Mouse (Mus musculus) hindbrain, embryonic 11.5 days (tissue): ENCODE measurements around the gene Rhoj. TPM values are rescaled to one million over a fixed set of nuclear protein-coding genes. Genes with fewer than 3 reads are reported as not detected.

Source experiments
- ATAC-seq: fragments of 200-750 bp; cut with Nextera tagmentation; 2 replicates; pipeline ENCODE4 v1.8.0; 2017; ENCODE audit warnings: mild to moderate bottlenecking, moderate TSS enrichment, moderate library complexity; ENCODE audit not compliant: low FRiP score
- DNase-seq: peaks from one replicate; pipeline ENCODE4 v3.0.0-alpha.2; 2015; ENCODE audit warnings: low spot score
- H3K27ac ChIP-seq: fragments of 300-500 bp; sonication (generic); 2 replicates; pipeline ENCODE4 v1.5.1; 2014; ENCODE audit warnings: mild to moderate bottlenecking, low read depth, low read length
- H3K27me3 ChIP-seq: fragments of 300-500 bp; sonication (generic); 2 replicates; pipeline ENCODE4 v1.6.1; 2014; ENCODE audit warnings: mild to moderate bottlenecking, low read length, moderate library complexity, mixed read lengths; ENCODE audit not compliant: control insufficient read depth, insufficient read depth
- H3K36me3 ChIP-seq: fragments of 300-500 bp; sonication (generic); 2 replicates; pipeline ENCODE4 v1.6.1; 2014; ENCODE audit warnings: mild to moderate bottlenecking, low read length, moderate library complexity, mixed read lengths; ENCODE audit not compliant: control insufficient read depth, insufficient read depth
- H3K4me1 ChIP-seq: fragments of 300-500 bp; sonication (generic); replicated peaks from 2 replicates; pipeline ENCODE4 v1.6.1; 2014; ENCODE audit warnings: low read length, mixed read lengths; ENCODE audit not compliant: control insufficient read depth, insufficient read depth
- H3K4me2 ChIP-seq: fragments of 300-500 bp; sonication (generic); replicated peaks from 2 replicates; pipeline ENCODE4 v1.6.1; 2014; ENCODE audit warnings: mild to moderate bottlenecking, low read depth, low read length
- H3K4me3 ChIP-seq: fragments of 300-500 bp; sonication (generic); 2 replicates; pipeline ENCODE4 v1.5.1; 2014; ENCODE audit warnings: low read depth, low read length
- H3K9ac ChIP-seq: fragments of 300-500 bp; sonication (generic); 2 replicates; pipeline ENCODE4 v1.6.1; 2014; ENCODE audit warnings: low read depth, low read length
- H3K9me3 ChIP-seq: fragments of 300-500 bp; sonication (generic); 2 replicates; pipeline ENCODE4 v1.6.1; 2016; ENCODE audit warnings: low read length; ENCODE audit not compliant: control insufficient read depth
- WGBS: fragments of 180-500 bp; shearing (Covaris S2); extraction: QIAGEN DNeasy Blood & Tissue Kit; methylation state at CpG from one replicate; pipeline ENCODE4 v1.1.7; 2014; 5-methylcytosine and 5-hydroxymethylcytosine counted together
- polyA plus RNA-seq: library from polyadenylated mRNA; unstranded; fragments of >200 nt; fragmentation: Nextera tagmentation; extraction: Ambion mirVana; gene quantifications from 2 replicates; pipeline ENCODE4 v1.2.1, GENCODE M21; 2014

The Rhoj gene
- polyA plus RNA-seq = 36.1 and 42.6 TPM in 2 replicates

GRCm38 (mm10) chr12:75307961-75308951 lies at the start of gene Rhoj:
Rhoj (plus strand) TSS chr12:75308322.
- Histone ChIP-seq H3K27ac (peak within 1 kb of the TSS; percentile 75), H3K27me3 (no peaks in the 10 kb centered on the region), H3K9ac (peak within 1 kb of the TSS; percentile 73), H3K9me3 (no peaks in the 10 kb centered on the region), H3K4me3 (peak within 1 kb of the TSS; percentile 43), H3K4me1 (no peaks in the 10 kb centered on the region), H3K36me3 (no peaks in the 10 kb centered on the region), H3K4me2 (peak within 1 kb of the TSS; percentile 87)
- ATAC-seq (peak; percentile 90), DNase-seq (peak; percentile 75)
- WGBS = under 1% methylated on average over 32 of the region's 34 CpGs

- Histone ChIP-seq H3K9me3 (no peaks in the 10 kb centered on the region), H3K27me3 (no peaks in the 10 kb centered on the region), H3K4me1 (no peaks in the 10 kb centered on the region), H3K9ac (no peak overlapping the region), H3K4me2 (no peak overlapping the region), H3K4me3 (no peak overlapping the region), H3K27ac (no peak overlapping the region), H3K36me3 (no peaks in the 10 kb centered on the region)
- 77% methylated on average over 4 of the region's 4 CpGs for WGBS
- no peak for DNase-seq
- no peak for ATAC-seq
Measured at GRCm38 (mm10) chr12:75271726-75272125, 36.4 kb upstream of the Rhoj start.

GRCm38 (mm10) chr12:75275730-75276129 lies 32.4 kb upstream of the Rhoj start:
- no peak for DNase-seq
- ATAC-seq = no peak
- Histone ChIP-seq H3K4me1 (no peaks in the 10 kb centered on the region), H3K27me3 (no peaks in the 10 kb centered on the region), H3K9ac (no peak overlapping the region), H3K4me2 (no peak overlapping the region), H3K4me3 (no peak overlapping the region), H3K9me3 (no peaks in the 10 kb centered on the region), H3K27ac (no peak overlapping the region), H3K36me3 (no peaks in the 10 kb centered on the region)
- WGBS = 76% methylated on average over 2 of the region's 2 CpGs

GRCm38 (mm10) chr12:75277425-75277824 lies 30.7 kb upstream of the Rhoj start:
- WGBS = 88% methylated on average over 2 of the region's 2 CpGs
- no peak for ATAC-seq

GRCm38 (mm10) chr12:75280502-75280901 lies 27.6 kb upstream of the Rhoj start:
- no peak for ATAC-seq
- H3K4me1 ChIP-seq = no peaks in the 10 kb centered on the region
- DNase-seq = no peak
- H3K4me3 ChIP-seq = no peak overlapping the region
- WGBS = 73% methylated on average over 7 of the region's 7 CpGs
- H3K9ac ChIP-seq = no peak overlapping the region
- H3K4me2 ChIP-seq = no peak overlapping the region
- H3K36me3 ChIP-seq = no peaks in the 10 kb centered on the region
- no peaks in the 10 kb centered on the region for H3K27me3 ChIP-seq
- no peaks in the 10 kb centered on the region for H3K9me3 ChIP-seq
- no peak overlapping the region for H3K27ac ChIP-seq

More at GRCm38 (mm10) chr12:75277425-75277824, 30.7 kb upstream of the Rhoj start:
- Histone ChIP-seq H3K36me3 (no peaks in the 10 kb centered on the region), H3K9ac (no peak overlapping the region), H3K9me3 (no peaks in the 10 kb centered on the region), H3K27me3 (no peaks in the 10 kb centered on the region), H3K4me2 (no peak overlapping the region), H3K4me3 (no peak overlapping the region), H3K4me1 (no peaks in the 10 kb centered on the region), H3K27ac (no peak overlapping the region)
- DNase-seq = no peak

- ATAC-seq (no peak), DNase-seq (no peak)
- Histone ChIP-seq H3K4me1 (no peaks in the 10 kb centered on the region), H3K9me3 (no peaks in the 10 kb centered on the region), H3K9ac (no peak overlapping the region), H3K36me3 (no peaks in the 10 kb centered on the region), H3K4me2 (no peak overlapping the region), H3K4me3 (no peak overlapping the region), H3K27ac (no peak overlapping the region), H3K27me3 (no peaks in the 10 kb centered on the region)
- WGBS = 50% methylated on average over 2 of the region's 2 CpGs
Measured at GRCm38 (mm10) chr12:75283226-75283625, 24.9 kb upstream of the Rhoj start.

GRCm38 (mm10) chr12:75286166-75286565 lies 22.0 kb upstream of the Rhoj start:
- Histone ChIP-seq H3K4me1 (no peaks in the 10 kb centered on the region), H3K27ac (no peak overlapping the region), H3K4me3 (no peak overlapping the region), H3K4me2 (no peak overlapping the region), H3K9ac (no peak overlapping the region), H3K9me3 (no peaks in the 10 kb centered on the region), H3K36me3 (no peaks in the 10 kb centered on the region), H3K27me3 (no peaks in the 10 kb centered on the region)
- DNase-seq (no peak), ATAC-seq (no peak)
- WGBS = 69% methylated on average over 3 of the region's 3 CpGs

GRCm38 (mm10) chr12:75290524-75290923 lies 17.6 kb upstream of the Rhoj start:
- DNase-seq = no peak
- H3K9ac ChIP-seq = no peak overlapping the region
- WGBS = 87% methylated on average over 2 of the region's 2 CpGs
- H3K27me3 ChIP-seq = no peaks in the 10 kb centered on the region
- no peaks in the 10 kb centered on the region for H3K9me3 ChIP-seq
- no peak overlapping the region for H3K4me2 ChIP-seq
- H3K27ac ChIP-seq = no peak overlapping the region
- H3K36me3 ChIP-seq = no peaks in the 10 kb centered on the region
- no peaks in the 10 kb centered on the region for H3K4me1 ChIP-seq
- no peak for ATAC-seq
- H3K4me3 ChIP-seq = no peak overlapping the region

- Histone ChIP-seq H3K27ac (no peak overlapping the region), H3K27me3 (no peaks in the 10 kb centered on the region), H3K9ac (no peak overlapping the region), H3K4me1 (no peaks in the 10 kb centered on the region), H3K36me3 (no peaks in the 10 kb centered on the region), H3K4me2 (no peak overlapping the region), H3K4me3 (no peak overlapping the region), H3K9me3 (no peaks in the 10 kb centered on the region)
- DNase-seq = no peak
- WGBS = 94% methylated on average over 5 of the region's 5 CpGs
- ATAC-seq = no peak
Measured at GRCm38 (mm10) chr12:75291556-75291955, 16.6 kb upstream of the Rhoj start.
